Mouse (Mus musculus): ENCODE data around the gene Pnmal2. TPM values are rescaled to one million over a fixed set of nuclear protein-coding genes. Genes with fewer than 3 reads are reported as not detected.

Pnmal2 gene
- 4.0 and 12.2 TPM in 2 replicates for polyA plus RNA-seq (2016; fragmentation: Nextera tagmentation; extraction: Ambion mirVana)

GRCm38 (mm10) chr7:16944061-16944807, at the start of gene Pnmal2:
Gene Pnmal2, plus strand, starts transcription at chr7:16944682.
- no peaks in the 10 kb centered on the region for H3K36me3 ChIP-seq
- peak; percentile 94 for DNase-seq (ENCODE audit: low spot score)
- peak within 1 kb of the TSS; percentile 89 for H3K27ac ChIP-seq
- peak within 1 kb of the TSS; percentile 71 for H3K4me3 ChIP-seq
- H3K4me1 ChIP-seq (replicated peaks) = peaks cover 63% of the 10 kb centered on the region
- peaks cover 55% of the 10 kb centered on the region for H3K27me3 ChIP-seq (ENCODE audit: insufficient read depth, poor library complexity, severe bottlenecking)
- no peaks in the 10 kb centered on the region; the same call in 1 of the 2 replicates for H3K9me3 ChIP-seq
- 14% methylated on average over 36 of the region's 36 CpGs for WGBS

GRCm38 (mm10) chr7:16895000-16895399, 49.5 kb upstream of the Pnmal2 start:
- H3K27me3 ChIP-seq (ENCODE audit: insufficient read depth, poor library complexity, severe bottlenecking) = peaks cover 57% of the 10 kb centered on the region
- WGBS = under 1% methylated on average over 24 of the region's 24 CpGs
- peak overlapping the region; percentile 25; the same call in 1 of the 2 replicates for H3K27ac ChIP-seq

GRCm38 (mm10) chr7:16895511-16895910, 49.0 kb upstream of the Pnmal2 start:
- H3K4me1 ChIP-seq (replicated peaks) = peaks cover 58% of the 10 kb centered on the region
- H3K4me3 ChIP-seq = peak overlapping the region; percentile 48
- peaks cover 3% of the 10 kb centered on the region; the same call in 1 of the 2 replicates for H3K9me3 ChIP-seq
- H3K36me3 ChIP-seq = no peaks in the 10 kb centered on the region
- DNase-seq (ENCODE audit: low spot score) = no peak
- peaks cover 57% of the 10 kb centered on the region for H3K27me3 ChIP-seq (ENCODE audit: insufficient read depth, poor library complexity, severe bottlenecking)
- 24% methylated on average over 10 of the region's 10 CpGs for WGBS
- 0 out of 2 replicates have a peak overlapping the region, but pooled peaks have one; percentile 25 for H3K27ac ChIP-seq

More at GRCm38 (mm10) chr7:16895000-16895399, 49.5 kb upstream of the Pnmal2 start:
- H3K4me3 ChIP-seq = peak overlapping the region; percentile 48
- peaks cover 3% of the 10 kb centered on the region; the same call in 1 of the 2 replicates for H3K9me3 ChIP-seq
- peaks cover 57% of the 10 kb centered on the region for H3K4me1 ChIP-seq (replicated peaks)
- DNase-seq (ENCODE audit: low spot score) = peak; percentile 86
- no peaks in the 10 kb centered on the region for H3K36me3 ChIP-seq

- no peak for DNase-seq (ENCODE audit: low spot score)
- Histone ChIP-seq H3K4me1 (replicated peaks) (peaks cover 41% of the 10 kb centered on the region), H3K36me3 (no peaks in the 10 kb centered on the region), H3K4me3 (no peak overlapping the region), H3K27me3 (ENCODE audit: insufficient read depth, poor library complexity, severe bottlenecking) (peaks cover 20% of the 10 kb centered on the region), H3K9me3 (peaks cover 3% of the 10 kb centered on the region; the same call in 1 of the 2 replicates), H3K27ac (peak overlapping the region; percentile 40)
- WGBS = 22% methylated on average over 5 of the region's 5 CpGs
These were observed 44.0 kb upstream of the Pnmal2 start for GRCm38 (mm10) chr7:16900526-16900925.

GRCm38 (mm10) chr7:16903439-16903955, 41.0 kb upstream of the Pnmal2 start:
- H3K9me3 ChIP-seq = no peaks in the 10 kb centered on the region
- WGBS = 86% methylated on average over 2 of the region's 2 CpGs
- no peaks in the 10 kb centered on the region for H3K36me3 ChIP-seq
- no peak overlapping the region for H3K4me3 ChIP-seq
- peaks cover 26% of the 10 kb centered on the region for H3K27me3 ChIP-seq (ENCODE audit: insufficient read depth, poor library complexity, severe bottlenecking)
- H3K27ac ChIP-seq = peak overlapping the region; percentile 50; the same call in 1 of the 2 replicates
- DNase-seq (ENCODE audit: low spot score) = no peak
- peaks cover 64% of the 10 kb centered on the region for H3K4me1 ChIP-seq (replicated peaks)

GRCm38 (mm10) chr7:16904120-16904675, 40.3 kb upstream of the Pnmal2 start:
- H3K36me3 ChIP-seq = no peaks in the 10 kb centered on the region
- 0 out of 2 replicates have a peak overlapping the region, but pooled peaks have one; percentile 50 for H3K27ac ChIP-seq
- H3K4me3 ChIP-seq = no peak overlapping the region
- DNase-seq (ENCODE audit: low spot score) = no peak
- no peaks in the 10 kb centered on the region for H3K9me3 ChIP-seq
- 61% methylated on average over 9 of the region's 10 CpGs for WGBS
- H3K27me3 ChIP-seq (ENCODE audit: insufficient read depth, poor library complexity, severe bottlenecking) = peaks cover 31% of the 10 kb centered on the region
- peaks cover 71% of the 10 kb centered on the region for H3K4me1 ChIP-seq (replicated peaks)

GRCm38 (mm10) chr7:16905491-16906021, 38.9 kb upstream of the Pnmal2 start:
- WGBS = 53% methylated on average over 9 of the region's 9 CpGs
- H3K9me3 ChIP-seq = no peaks in the 10 kb centered on the region
- no peak for DNase-seq (ENCODE audit: low spot score)
- no peak overlapping the region for H3K4me3 ChIP-seq
- H3K27ac ChIP-seq = peak overlapping the region; percentile 66
- no peaks in the 10 kb centered on the region for H3K36me3 ChIP-seq
- peaks cover 26% of the 10 kb centered on the region for H3K27me3 ChIP-seq (ENCODE audit: insufficient read depth, poor library complexity, severe bottlenecking)
- H3K4me1 ChIP-seq (replicated peaks) = peaks cover 66% of the 10 kb centered on the region

GRCm38 (mm10) chr7:16906281-16906680, 38.2 kb upstream of the Pnmal2 start, which contains the start of gene Ptgir:
Gene Ptgir, plus strand, starts transcription at chr7:16906490.
- Histone ChIP-seq H3K27ac (peak within 1 kb of the TSS; percentile 66), H3K36me3 (no peaks in the 10 kb centered on the region), H3K4me3 (no peak within 1 kb of the TSS), H3K9me3 (no peaks in the 10 kb centered on the region), H3K27me3 (ENCODE audit: insufficient read depth, poor library complexity, severe bottlenecking) (peaks cover 25% of the 10 kb centered on the region), H3K4me1 (replicated peaks) (peaks cover 61% of the 10 kb centered on the region)
- 26% methylated on average over 6 of the region's 6 CpGs for WGBS
- no peak for DNase-seq (ENCODE audit: low spot score)

- no peaks in the 10 kb centered on the region for H3K36me3 ChIP-seq
- WGBS = 94% methylated on average over 41 of the region's 41 CpGs
- no peak overlapping the region for H3K4me3 ChIP-seq
- peak overlapping the region; percentile 66 for H3K27ac ChIP-seq
- H3K9me3 ChIP-seq = no peaks in the 10 kb centered on the region
- DNase-seq (ENCODE audit: low spot score) = no peak
- H3K4me1 ChIP-seq (replicated peaks) = peaks cover 56% of the 10 kb centered on the region
- H3K27me3 ChIP-seq (ENCODE audit: insufficient read depth, poor library complexity, severe bottlenecking) = peaks cover 23% of the 10 kb centered on the region
These were observed 37.5 kb upstream of the Pnmal2 start for GRCm38 (mm10) chr7:16906889-16907559.

- Histone ChIP-seq H3K9me3 (no peaks in the 10 kb centered on the region), H3K27me3 (ENCODE audit: insufficient read depth, poor library complexity, severe bottlenecking) (peaks cover 23% of the 10 kb centered on the region), H3K27ac (0 out of 2 replicates have a peak overlapping the region, but pooled peaks have one; percentile 30), H3K4me1 (replicated peaks) (peaks cover 54% of the 10 kb centered on the region), H3K36me3 (no peaks in the 10 kb centered on the region), H3K4me3 (no peak overlapping the region; the same call in 1 of the 2 replicates)
- no peak for DNase-seq (ENCODE audit: low spot score)
- WGBS = 83% methylated on average over 7 of the region's 7 CpGs
These were observed 36.6 kb upstream of the Pnmal2 start for GRCm38 (mm10) chr7:16907842-16908241.

GRCm38 (mm10) chr7:16908367-16908766, 36.1 kb upstream of the Pnmal2 start:
- WGBS = 59% methylated on average over 11 of the region's 11 CpGs
- no peak overlapping the region; the same call in 1 of the 2 replicates for H3K4me3 ChIP-seq
- no peak for DNase-seq (ENCODE audit: low spot score)
- H3K27ac ChIP-seq = peak overlapping the region; percentile 30; the same call in 1 of the 2 replicates
- H3K9me3 ChIP-seq = no peaks in the 10 kb centered on the region
- H3K4me1 ChIP-seq (replicated peaks) = peaks cover 54% of the 10 kb centered on the region
- H3K36me3 ChIP-seq = no peaks in the 10 kb centered on the region
- H3K27me3 ChIP-seq (ENCODE audit: insufficient read depth, poor library complexity, severe bottlenecking) = peaks cover 23% of the 10 kb centered on the region

- H3K9me3 ChIP-seq = no peaks in the 10 kb centered on the region
- no peak for DNase-seq (ENCODE audit: low spot score)
- no peak overlapping the region for H3K4me3 ChIP-seq
- peaks cover 3% of the 10 kb centered on the region; the same call in 1 of the 2 replicates for H3K36me3 ChIP-seq
- peak overlapping the region; percentile 30 for H3K27ac ChIP-seq
- peaks cover 22% of the 10 kb centered on the region for H3K27me3 ChIP-seq (ENCODE audit: insufficient read depth, poor library complexity, severe bottlenecking)
- peaks cover 49% of the 10 kb centered on the region for H3K4me1 ChIP-seq (replicated peaks)
- 67% methylated on average over 11 of the region's 11 CpGs for WGBS
These were observed 35.6 kb upstream of the Pnmal2 start for GRCm38 (mm10) chr7:16908859-16909258.

Measured in hindbrain, embryonic 10.5 days (tissue).